Mouse (Mus musculus): ENCODE results near the gene Errfi1. TPM values are rescaled to one million over a fixed set of nuclear protein-coding genes. Genes with fewer than 3 reads are reported as not detected.

Gene Errfi1
- polyA plus RNA-seq, 1 experiment from 2014 or later = 60.3 TPM

DNA sequence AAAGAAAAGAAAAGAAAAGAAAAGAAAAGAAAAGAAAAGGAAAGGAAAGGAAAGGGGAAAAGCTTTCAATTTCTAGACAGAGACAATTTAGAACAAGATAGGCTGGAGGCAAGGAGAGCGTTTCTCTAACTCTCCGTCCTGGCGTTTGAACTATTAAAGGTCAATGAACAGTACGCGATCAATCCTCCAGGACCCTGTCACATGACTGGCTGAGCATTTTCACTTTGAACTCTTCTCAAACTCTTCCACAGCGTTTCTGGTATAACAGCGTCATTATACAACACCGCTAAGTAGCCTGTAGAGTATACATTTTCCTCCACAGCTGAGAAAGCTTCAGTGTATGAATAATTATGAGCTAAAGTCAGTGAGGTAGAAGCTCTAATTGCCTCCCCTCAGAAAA is 1.7 kb upstream of the Errfi1 start:
- 66% methylated on average over 8 of the region's 8 CpGs for WGBS
- H3K4me1 ChIP-seq = peaks cover 16% of the 10 kb centered on the region
- no peaks in the 10 kb centered on the region for H3K9me3 ChIP-seq
- no peak overlapping the region for H3K4me3 ChIP-seq
- H3K27ac ChIP-seq = no peak overlapping the region
- H3K9ac ChIP-seq = no peak overlapping the region
- ATAC-seq (ENCODE audit: low FRiP score, low read depth) = no peak
- H3K4me2 ChIP-seq (replicated peaks) = no peak overlapping the region
- H3K36me3 ChIP-seq = no peaks in the 10 kb centered on the region
- H3K27me3 ChIP-seq (replicated peaks) = no peaks in the 10 kb centered on the region

DNA sequence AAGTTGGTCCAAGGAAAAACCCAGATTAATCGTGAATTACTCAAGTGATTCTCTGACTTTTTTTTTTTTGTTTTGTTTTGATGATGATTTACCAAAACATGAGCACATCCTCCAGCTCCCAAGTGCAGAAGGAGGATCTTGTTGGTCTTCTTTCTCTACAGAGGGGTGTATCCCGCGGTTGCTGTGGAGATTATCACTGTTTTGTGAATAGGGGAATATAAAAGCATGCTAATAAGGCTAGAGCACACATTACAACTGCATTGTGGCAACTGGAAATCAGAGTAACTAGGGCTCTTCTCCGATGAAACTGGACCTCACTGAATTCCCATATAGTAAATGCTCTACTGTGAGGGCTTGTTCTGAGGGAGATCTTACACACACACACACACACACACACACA is 1.2 kb upstream of the Errfi1 start:
- Histone ChIP-seq H3K4me1 (peaks cover 17% of the 10 kb centered on the region), H3K36me3 (no peaks in the 10 kb centered on the region), H3K27me3 (replicated peaks) (no peaks in the 10 kb centered on the region), H3K9me3 (no peaks in the 10 kb centered on the region), H3K27ac (no peak overlapping the region), H3K4me2 (replicated peaks) (no peak overlapping the region), H3K4me3 (no peak overlapping the region), H3K9ac (no peak overlapping the region)
- ATAC-seq (ENCODE audit: low FRiP score, low read depth) = no peak
- 77% methylated on average over 4 of the region's 4 CpGs for WGBS

DNA sequence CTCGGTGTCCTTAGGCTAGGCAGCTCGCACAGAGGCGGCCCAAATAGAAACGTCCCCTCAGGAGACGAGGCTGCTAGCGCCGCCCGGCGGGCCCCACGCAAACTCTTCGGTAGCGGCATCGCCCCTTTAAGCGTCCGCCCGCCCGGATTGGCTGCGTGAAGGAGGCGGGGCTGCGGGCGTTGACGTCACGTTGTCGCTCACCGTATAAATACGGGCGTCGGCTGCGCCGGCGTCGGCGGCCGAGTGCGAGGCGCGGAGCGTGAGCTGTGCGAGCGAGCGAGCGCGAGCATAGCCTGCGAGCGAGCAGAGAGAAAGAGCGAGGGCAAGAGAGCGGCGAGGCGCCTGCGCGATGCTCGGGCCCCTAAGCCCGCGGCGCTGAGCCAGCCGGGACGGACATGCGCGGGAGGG is 1.1 kb downstream of the Errfi1 start:
- Histone ChIP-seq H3K4me1 (peaks cover 25% of the 10 kb centered on the region), H3K27me3 (replicated peaks) (no peaks in the 10 kb centered on the region), H3K4me2 (replicated peaks) (peak overlapping the region; percentile 63), H3K9me3 (no peaks in the 10 kb centered on the region), H3K27ac (peak overlapping the region; percentile 97), H3K4me3 (peak overlapping the region; percentile 88), H3K9ac (peak overlapping the region; percentile 96), H3K36me3 (no peaks in the 10 kb centered on the region)
- WGBS = under 1% methylated on average over 59 of the region's 59 CpGs
- peak; percentile 96 for ATAC-seq (ENCODE audit: low FRiP score, low read depth)

DNA sequence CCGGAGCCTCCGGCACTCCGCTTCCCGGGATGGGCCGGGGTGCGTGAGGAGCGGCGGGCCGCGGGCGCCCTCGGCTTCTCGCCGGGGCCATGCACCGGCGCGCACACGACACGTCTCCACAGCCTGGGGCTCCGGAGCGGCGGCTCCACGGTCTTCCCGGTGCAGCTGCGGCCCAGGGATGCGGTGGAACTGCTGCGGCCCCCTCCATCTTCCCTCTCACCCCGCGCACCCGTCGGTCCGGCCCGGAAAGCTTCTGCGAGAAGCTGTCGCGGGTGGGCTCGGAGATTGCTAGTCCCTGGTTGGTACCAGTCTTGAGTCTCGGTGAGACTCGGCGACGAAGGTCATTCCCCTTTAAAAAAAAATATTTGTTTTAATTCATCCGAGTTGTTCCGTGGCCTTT is 1.6 kb downstream of the Errfi1 start:
- peak; percentile 67 for ATAC-seq (ENCODE audit: low FRiP score, low read depth)
- H3K4me1 ChIP-seq = peaks cover 28% of the 10 kb centered on the region

DNA sequence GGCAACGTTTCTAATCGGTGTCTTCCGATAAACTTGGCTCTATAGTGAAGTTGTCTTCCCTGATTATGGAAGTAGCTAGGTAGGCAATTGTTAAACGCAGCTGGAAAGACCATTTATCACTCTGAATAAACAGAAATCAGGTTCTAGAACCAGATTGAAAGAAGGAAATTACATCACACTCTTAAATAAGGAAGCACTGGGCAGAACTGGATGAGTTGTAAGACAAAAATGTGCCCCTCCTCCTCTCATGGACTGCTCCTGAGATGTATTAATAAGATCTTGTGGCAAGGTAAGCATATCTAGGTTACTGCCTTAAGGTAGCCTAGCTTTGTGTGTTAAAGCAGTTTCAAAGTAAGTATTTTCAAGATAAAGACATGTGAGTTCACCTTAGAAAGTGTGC is 6.8 kb downstream of the Errfi1 start:
- Histone ChIP-seq H3K9me3 (no peaks in the 10 kb centered on the region), H3K4me3 (no peak overlapping the region), H3K27ac (no peak overlapping the region), H3K9ac (no peak overlapping the region), H3K27me3 (replicated peaks) (no peaks in the 10 kb centered on the region), H3K36me3 (peaks cover 2% of the 10 kb centered on the region; the same call in 1 of the 2 replicates), H3K4me1 (peaks cover 34% of the 10 kb centered on the region), H3K4me2 (replicated peaks) (no peak overlapping the region)
- 84% methylated on average over 4 of the region's 4 CpGs for whole genome bisulfite sequencing
- no peak for ATAC-seq (ENCODE audit: low FRiP score, low read depth)

More for the DNA sequence above, 1.6 kb downstream of the Errfi1 start:
- Histone ChIP-seq H3K36me3 (no peaks in the 10 kb centered on the region), H3K9ac (peak overlapping the region; percentile 96), H3K9me3 (no peaks in the 10 kb centered on the region), H3K4me3 (peak overlapping the region; percentile 88), H3K27ac (peak overlapping the region; percentile 97), H3K27me3 (replicated peaks) (no peaks in the 10 kb centered on the region), H3K4me2 (replicated peaks) (peak overlapping the region; percentile 63)
- WGBS = under 1% methylated on average over 43 of the region's 43 CpGs

DNA sequence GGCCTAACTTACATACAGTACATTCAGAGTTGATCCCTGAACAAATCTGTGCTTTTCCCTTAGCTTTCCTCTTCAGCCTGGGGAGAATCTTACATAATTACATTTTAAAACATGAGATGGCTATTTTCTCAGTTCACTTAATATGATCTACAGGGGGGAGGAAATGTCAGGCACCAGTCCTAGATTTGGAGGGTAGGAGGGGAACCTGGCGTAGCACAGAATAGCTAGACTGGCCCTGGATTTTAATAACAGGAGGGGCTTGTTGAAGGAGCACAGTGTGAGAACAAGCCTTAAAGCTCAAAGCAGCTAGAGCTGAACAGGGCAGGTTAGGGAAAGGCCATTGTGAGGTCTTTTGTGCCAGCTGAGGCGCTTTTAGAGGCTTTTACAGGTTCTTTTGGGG is 7.4 kb downstream of the Errfi1 start:
- WGBS = 75% methylated on average over 2 of the region's 2 CpGs
- no peak overlapping the region for H3K27ac ChIP-seq
- no peaks in the 10 kb centered on the region for H3K27me3 ChIP-seq (replicated peaks)
- no peak for ATAC-seq (ENCODE audit: low FRiP score, low read depth)
- H3K4me2 ChIP-seq (replicated peaks) = no peak overlapping the region
- no peak overlapping the region for H3K9ac ChIP-seq
- H3K36me3 ChIP-seq = peaks cover 8% of the 10 kb centered on the region
- H3K4me1 ChIP-seq = peaks cover 34% of the 10 kb centered on the region
- H3K4me3 ChIP-seq = no peak overlapping the region
- H3K9me3 ChIP-seq = no peaks in the 10 kb centered on the region

DNA sequence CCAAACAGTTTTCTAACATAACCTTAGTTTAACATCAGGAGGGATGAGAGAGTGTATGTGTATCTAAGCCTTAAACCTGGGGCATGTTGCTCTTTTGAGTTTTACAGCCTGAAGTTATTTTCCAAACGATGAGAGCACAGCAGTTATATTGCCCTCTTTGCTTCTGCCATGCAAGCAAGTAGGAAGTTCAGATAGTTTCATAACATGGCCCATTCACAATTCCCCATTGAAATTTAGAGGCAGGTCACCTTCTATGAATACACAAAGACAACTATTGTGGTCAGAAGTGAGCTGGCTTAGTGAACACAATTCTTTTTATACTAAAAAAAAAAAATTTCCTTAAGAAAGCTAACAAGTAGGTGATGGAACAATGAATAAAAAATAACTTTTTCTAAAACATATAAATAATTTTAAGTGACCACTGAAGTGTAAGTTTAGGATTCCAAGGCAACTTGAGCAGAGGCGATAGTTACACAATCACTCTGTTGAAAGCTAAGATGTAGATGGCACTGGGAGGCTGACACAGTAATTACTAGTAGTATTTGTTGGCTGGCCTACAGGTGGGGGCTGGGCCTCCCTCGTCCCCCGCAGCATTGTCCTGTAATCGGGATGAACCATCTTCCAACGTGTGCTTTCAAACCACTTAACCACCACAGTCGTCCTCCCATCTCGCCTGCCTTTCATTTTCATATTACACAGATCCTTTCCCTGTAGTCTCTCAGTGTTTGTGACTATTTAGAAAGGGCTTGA is 9.1 kb downstream of the Errfi1 start:
- no peak for ATAC-seq (ENCODE audit: low FRiP score, low read depth)
- peaks cover 23% of the 10 kb centered on the region for H3K4me1 ChIP-seq
- H3K9ac ChIP-seq = no peak overlapping the region
- H3K9me3 ChIP-seq = no peaks in the 10 kb centered on the region
- H3K27me3 ChIP-seq (replicated peaks) = no peaks in the 10 kb centered on the region
- H3K36me3 ChIP-seq = peaks cover 25% of the 10 kb centered on the region
- no peak overlapping the region for H3K4me2 ChIP-seq (replicated peaks)
- no peak overlapping the region for H3K27ac ChIP-seq
- H3K4me3 ChIP-seq = no peak overlapping the region
- WGBS = 33% methylated on average over 8 of the region's 8 CpGs

DNA sequence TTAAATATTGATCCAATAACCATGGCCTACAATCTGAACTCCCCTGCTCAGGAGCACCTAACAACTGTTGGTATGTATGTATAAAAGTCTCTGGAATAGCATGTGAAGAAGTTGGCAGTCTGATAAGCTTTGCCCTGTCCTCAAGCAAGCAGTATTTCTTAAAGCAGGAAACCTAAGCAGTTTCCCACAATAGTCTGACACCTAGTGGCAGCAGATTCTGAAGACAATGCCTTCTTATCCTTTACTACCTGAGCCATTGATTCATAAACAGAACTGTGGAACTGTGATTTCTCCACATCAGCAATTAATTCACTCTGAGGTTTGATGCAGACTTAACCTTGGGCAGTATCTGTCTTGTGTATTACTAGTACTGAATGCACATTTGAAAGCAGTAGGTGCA is 11.7 kb downstream of the Errfi1 start:
- H3K27ac ChIP-seq = no peak overlapping the region
- H3K27me3 ChIP-seq (replicated peaks) = no peaks in the 10 kb centered on the region
- no peak for ATAC-seq (ENCODE audit: low FRiP score, low read depth)
- peaks cover 15% of the 10 kb centered on the region; the same call in 1 of the 2 replicates for H3K4me1 ChIP-seq
- no peak overlapping the region for H3K4me3 ChIP-seq
- no peaks in the 10 kb centered on the region for H3K9me3 ChIP-seq
- no peak overlapping the region for H3K9ac ChIP-seq
- H3K36me3 ChIP-seq = peaks cover 43% of the 10 kb centered on the region
- H3K4me2 ChIP-seq (replicated peaks) = no peak overlapping the region

DNA sequence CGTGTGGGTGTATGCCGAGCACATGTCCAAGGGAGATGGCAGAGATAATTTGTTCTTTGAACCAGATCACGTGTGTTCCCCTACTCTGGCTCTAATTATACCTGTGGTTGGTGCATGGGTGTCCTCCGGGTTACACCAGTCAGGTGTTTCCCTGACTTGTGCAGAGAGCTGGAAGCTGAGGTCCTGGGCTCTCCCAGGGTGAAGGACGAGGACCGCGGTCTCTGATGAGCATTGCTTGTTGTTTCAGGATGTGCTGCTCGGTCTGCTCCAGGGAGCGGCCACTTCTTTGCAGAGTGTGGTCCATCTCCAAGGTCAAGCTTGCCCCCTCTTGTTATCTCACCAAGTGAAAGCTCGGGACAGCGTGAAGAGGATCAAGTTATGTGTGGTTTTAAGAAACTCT is 12.3 kb downstream of the Errfi1 start:
- Histone ChIP-seq H3K4me2 (replicated peaks) (no peak overlapping the region), H3K4me1 (peaks cover 12% of the 10 kb centered on the region), H3K36me3 (peaks cover 43% of the 10 kb centered on the region), H3K4me3 (no peak overlapping the region), H3K9me3 (no peaks in the 10 kb centered on the region), H3K27me3 (replicated peaks) (no peaks in the 10 kb centered on the region), H3K9ac (no peak overlapping the region), H3K27ac (no peak overlapping the region)
- 93% methylated on average over 11 of the region's 11 CpGs for WGBS
- no peak for ATAC-seq (ENCODE audit: low FRiP score, low read depth)

DNA sequence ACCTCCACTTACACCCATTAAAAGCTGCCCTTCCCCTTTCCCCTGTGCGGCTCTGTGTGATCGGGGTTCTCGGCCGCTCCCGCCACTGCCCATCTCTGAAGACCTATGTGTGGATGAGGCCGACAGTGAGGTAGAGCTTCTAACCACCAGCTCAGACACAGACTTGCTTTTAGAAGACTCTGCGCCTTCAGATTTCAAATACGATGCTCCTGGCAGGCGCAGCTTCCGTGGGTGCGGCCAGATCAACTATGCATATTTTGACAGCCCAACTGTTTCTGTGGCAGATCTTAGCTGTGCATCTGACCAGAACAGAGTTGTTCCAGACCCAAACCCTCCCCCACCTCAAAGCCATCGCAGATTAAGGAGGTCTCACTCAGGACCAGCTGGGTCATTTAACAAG is 12.8 kb downstream of the Errfi1 start:
- Histone ChIP-seq H3K9me3 (no peaks in the 10 kb centered on the region), H3K4me2 (replicated peaks) (no peak overlapping the region), H3K9ac (no peak overlapping the region), H3K4me3 (no peak overlapping the region), H3K36me3 (peaks cover 43% of the 10 kb centered on the region), H3K27ac (no peak overlapping the region; the same call in 1 of the 2 replicates), H3K4me1 (peaks cover 14% of the 10 kb centered on the region), H3K27me3 (replicated peaks) (no peaks in the 10 kb centered on the region)
- WGBS = 96% methylated on average over 10 of the region's 12 CpGs
- no peak for ATAC-seq (ENCODE audit: low FRiP score, low read depth)

DNA sequence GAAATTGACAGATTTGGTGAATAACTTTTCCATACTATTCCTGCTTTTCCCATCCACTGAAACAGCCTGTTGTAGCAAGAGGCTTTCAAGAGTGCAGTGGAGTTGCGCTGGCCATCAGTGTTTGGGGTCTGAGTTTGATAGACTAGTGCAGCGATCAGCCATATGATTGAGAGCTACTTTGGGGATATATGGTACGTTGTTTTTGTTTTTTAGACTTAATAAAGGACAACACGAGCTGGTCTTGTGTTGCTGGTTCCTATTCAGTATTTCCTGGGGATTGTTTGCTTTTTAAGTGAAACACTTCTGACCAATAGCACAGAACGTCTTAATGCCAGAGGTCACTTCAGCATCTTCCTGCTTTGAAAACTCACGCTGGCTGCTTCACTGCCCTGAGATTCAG is 14.4 kb downstream of the Errfi1 start:
- H3K4me1 ChIP-seq = peaks cover 24% of the 10 kb centered on the region
- H3K27me3 ChIP-seq (replicated peaks) = no peaks in the 10 kb centered on the region
- H3K9ac ChIP-seq = no peak overlapping the region
- H3K9me3 ChIP-seq = no peaks in the 10 kb centered on the region
- peaks cover 43% of the 10 kb centered on the region for H3K36me3 ChIP-seq
- ATAC-seq (ENCODE audit: low FRiP score, low read depth) = no peak
- H3K4me3 ChIP-seq = no peak overlapping the region
- 91% methylated on average over 6 of the region's 6 CpGs for whole genome bisulfite sequencing
- H3K4me2 ChIP-seq (replicated peaks) = no peak overlapping the region
- no peak overlapping the region for H3K27ac ChIP-seq

DNA sequence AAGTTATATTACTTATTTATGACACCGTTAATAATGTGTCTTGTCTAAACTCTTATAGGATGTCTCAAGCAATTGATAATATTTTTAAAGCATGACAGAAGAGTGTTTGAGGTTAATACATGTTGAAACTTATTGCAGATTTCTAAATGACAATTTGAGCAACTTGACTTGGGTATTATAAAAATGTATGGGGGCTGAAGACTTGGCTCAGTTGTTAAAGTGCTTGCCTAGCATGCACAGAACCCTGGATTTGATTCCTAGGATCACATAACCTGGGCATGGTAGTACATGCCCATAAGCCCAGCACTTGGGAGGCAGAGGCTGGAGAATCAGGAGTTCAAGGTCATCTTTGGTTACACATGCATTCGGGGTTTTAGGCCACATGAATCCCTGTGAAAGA is 15.1 kb downstream of the Errfi1 start:
- Histone ChIP-seq H3K4me1 (peaks cover 22% of the 10 kb centered on the region), H3K27ac (no peak overlapping the region), H3K9ac (no peak overlapping the region), H3K4me2 (replicated peaks) (no peak overlapping the region), H3K4me3 (no peak overlapping the region), H3K36me3 (peaks cover 43% of the 10 kb centered on the region), H3K27me3 (replicated peaks) (no peaks in the 10 kb centered on the region), H3K9me3 (no peaks in the 10 kb centered on the region)
- ATAC-seq (ENCODE audit: low FRiP score, low read depth) = no peak
- 95% methylated on average over 2 of the region's 2 CpGs for WGBS
